Mouse (Mus musculus) lung, adult 2 months (tissue): Measurements from ENCODE around the gene Doc2g. TPM values are rescaled to one million over a fixed set of nuclear protein-coding genes. Genes with fewer than 3 reads are reported as not detected.
A peak's percentile ranks its signal among the peaks of the same experiment; 100 is the strongest.
"Not testable (repeated sequence)": the region's sequence is repeated elsewhere in the genome, so short reads cannot be mapped to it uniquely, and the experiment has no call there.

Experiments used
- DNase-seq: peaks from one replicate; pipeline ENCODE4 v3.0.0; 2022
- H3K4me1 ChIP-seq: fragments of 200-500 bp; 2 replicates; pipeline ENCODE4 v1.6.1; 2011; ENCODE audit warnings: low read length; ENCODE audit not compliant: control insufficient read depth, insufficient read depth
- H3K4me3 ChIP-seq: fragments of 200-500 bp; replicated peaks from 2 replicates; pipeline ENCODE3; 2011; ENCODE audit warnings: low read depth, mild to moderate bottlenecking, control low read depth, low read length; ENCODE audit errors: extremely low read depth
- CTCF ChIP-seq: fragments of 200-500 bp; IDR thresholded peaks from 2 replicates; pipeline ENCODE4 v1.5.1; 2011; ENCODE audit warnings: mild to moderate bottlenecking, low read length, control low read depth; ENCODE audit not compliant: insufficient read depth
- POLR2A ChIP-seq: fragments of 200-500 bp; IDR thresholded peaks from 2 replicates; pipeline ENCODE4 v1.6.1; 2011; ENCODE audit warnings: low read depth, mild to moderate bottlenecking, control low read depth, low read length, borderline replicate concordance; ENCODE audit errors: extremely low read depth
- WGBS: fragments of 180-500 bp; shearing (Covaris S2); methylation state at CpG from one replicate; pipeline ENCODE4 v1.1.7; 2018; 5-methylcytosine and 5-hydroxymethylcytosine counted together
- polyA plus RNA-seq: library from polyadenylated mRNA; depleted of rRNA; stranded (reverse); fragments of >200 nt; gene quantifications from 2 replicates; pipeline ENCODE4 v1.2.3, GENCODE M21; 2012

Gene Doc2g
- polyA plus RNA-seq, 1 experiment: 12.6 TPM

GRCm38 (mm10) chr19:4027576-4027975 lies 24.5 kb downstream of the Doc2g start:
- TF ChIP-seq POLR2A: no peak
- no peak for TF ChIP-seq CTCF
- DNase-seq: no peak
- Histone ChIP-seq H3K4me1 (no peaks in the 10 kb centered on the region), H3K4me3 (no peak overlapping the region)

GRCm38 (mm10) chr19:4032668-4033067 lies 29.6 kb downstream of the Doc2g start:
- 60% methylated on average over 7 of the region's 7 CpGs for WGBS
- no peak for DNase-seq
- Histone ChIP-seq H3K4me3 (no peak overlapping the region), H3K4me1 (peaks cover 6% of the 10 kb centered on the region; the same call in 1 of the 2 replicates)
- TF ChIP-seq POLR2A (no peak), CTCF (no peak)

GRCm38 (mm10) chr19:4033298-4033697 lies 30.2 kb downstream of the Doc2g start:
- H3K4me3 ChIP-seq: no peak overlapping the region
- no peak for DNase-seq
- H3K4me1 ChIP-seq: peaks cover 8% of the 10 kb centered on the region; the same call in 1 of the 2 replicates
- no peak for TF ChIP-seq CTCF
- TF ChIP-seq POLR2A: no peak
- 51% methylated on average over 3 of the region's 3 CpGs for WGBS

- no peak overlapping the region for H3K4me3 ChIP-seq
- peaks cover 9% of the 10 kb centered on the region; the same call in 1 of the 2 replicates for H3K4me1 ChIP-seq
- DNase-seq: no peak
- 41% methylated on average over 5 of the region's 5 CpGs for WGBS
- TF ChIP-seq POLR2A (no peak), CTCF (no peak)
These were observed 30.6 kb downstream of the Doc2g start for GRCm38 (mm10) chr19:4033742-4034141.

GRCm38 (mm10) chr19:4036327-4037045 lies 33.4 kb downstream of the Doc2g start:
- H3K4me1 ChIP-seq: peaks cover 9% of the 10 kb centered on the region; the same call in 1 of the 2 replicates
- no peak for TF ChIP-seq CTCF
- TF ChIP-seq POLR2A: no peak
- no peak overlapping the region for H3K4me3 ChIP-seq
- WGBS: 60% methylated on average over 12 of the region's 12 CpGs
- no peak for DNase-seq

DNA sequence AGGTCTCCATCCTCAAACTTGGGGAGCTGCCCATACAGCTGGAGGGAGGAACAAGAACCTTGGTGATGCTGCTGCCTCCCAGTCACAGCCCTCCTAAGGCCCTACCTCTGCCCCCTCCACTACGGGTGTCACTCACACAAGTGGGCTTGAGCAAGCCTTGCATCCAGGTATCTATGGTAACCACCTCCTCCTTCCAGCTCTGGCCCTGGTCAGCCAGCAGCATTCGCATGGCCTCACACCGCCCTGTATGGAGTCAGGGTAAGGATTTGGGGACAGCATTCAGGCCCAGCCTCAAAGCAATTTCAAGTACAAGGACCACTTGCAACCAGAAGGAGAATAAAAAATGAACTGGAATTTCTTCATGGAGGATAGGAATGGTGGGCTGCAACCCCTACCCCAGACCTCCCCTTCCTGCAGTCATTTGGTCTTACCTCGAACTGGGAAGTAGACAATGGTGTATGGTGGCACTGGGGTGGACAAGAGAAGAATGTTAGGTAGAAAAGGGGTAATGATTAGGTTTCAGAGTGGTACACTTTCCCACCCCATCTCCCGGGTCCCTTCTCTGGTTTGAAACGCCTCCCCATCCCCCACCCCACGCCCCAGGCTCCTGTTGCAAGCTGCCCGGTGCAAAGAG lies 34.2 kb downstream of the Doc2g start:
- DNase-seq, H3K4me1 ChIP-seq: not testable (repeated sequence)
- H3K4me3 ChIP-seq: peak overlapping the region; percentile 99
- 28% methylated on average over 8 of the region's 8 CpGs for WGBS

- WGBS: 1% methylated on average over 26 of the region's 26 CpGs
These were observed 34.7 kb downstream of the Doc2g start, which contains the start of gene Gstp1 for GRCm38 (mm10) chr19:4037788-4038232. Gene Gstp1, minus strand, starts transcription at chr19:4037985.

DNA sequence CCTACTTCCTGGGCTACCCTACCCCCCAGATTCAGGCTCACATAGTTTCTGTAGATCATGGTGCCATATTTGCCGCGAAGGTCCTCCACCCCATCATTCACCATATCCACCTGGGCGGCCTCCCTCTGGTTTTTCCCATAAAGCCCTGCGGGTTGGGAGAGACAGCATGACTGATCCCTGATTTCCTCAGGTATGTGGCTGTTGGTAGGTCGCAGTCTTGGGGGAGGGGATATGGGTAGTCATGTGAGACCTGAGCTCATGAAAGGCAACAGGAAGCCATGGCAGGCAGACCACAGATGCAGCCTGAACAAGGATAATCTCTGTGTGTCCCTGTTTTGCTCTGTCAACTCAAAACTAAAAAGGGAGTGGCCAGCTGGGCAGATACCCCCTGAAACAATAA lies 37.8 kb downstream of the Doc2g start:
- WGBS: 85% methylated on average over 5 of the region's 5 CpGs
- peaks cover 14% of the 10 kb centered on the region for H3K4me1 ChIP-seq
- not testable (repeated sequence) for H3K4me3 ChIP-seq, DNase-seq

More at GRCm38 (mm10) chr19:4037788-4038232, 34.7 kb downstream of the Doc2g start, which contains the start of gene Gstp1:
- TF ChIP-seq POLR2A (peak; percentile 98), CTCF (peak; percentile 18; the same call in 1 of the 2 replicates)
- DNase-seq: peak; percentile 87
- H3K4me1 ChIP-seq: peaks cover 9% of the 10 kb centered on the region; the same call in 1 of the 2 replicates
- peak within 1 kb of the TSS; percentile 99 for H3K4me3 ChIP-seq

GRCm38 (mm10) chr19:4041500-4041899 lies 38.4 kb downstream of the Doc2g start:
- WGBS: 92% methylated on average over 4 of the region's 4 CpGs
- H3K4me1 ChIP-seq: peaks cover 16% of the 10 kb centered on the region
- not testable (repeated sequence) for H3K4me3 ChIP-seq, DNase-seq

DNA sequence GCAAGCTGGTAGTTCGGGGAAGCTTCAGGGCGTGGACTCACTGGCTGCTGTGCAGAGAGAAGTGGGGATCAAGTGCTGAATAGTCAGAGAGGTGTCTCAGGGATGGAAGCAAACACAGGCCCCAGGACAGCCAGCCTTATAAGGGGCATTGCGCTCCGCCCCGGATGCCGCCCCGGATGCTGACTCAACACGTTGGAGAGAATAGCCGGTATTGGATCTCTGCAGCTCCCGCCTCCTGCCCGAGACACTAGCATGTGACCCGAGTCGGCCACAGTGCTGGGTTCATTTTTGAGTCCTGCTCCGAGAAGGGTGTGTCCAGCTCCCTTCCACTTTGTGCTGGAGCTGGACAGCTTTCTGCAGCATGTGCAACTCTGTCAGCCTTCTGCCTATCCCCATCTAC lies 39.0 kb downstream of the Doc2g start:
- Histone ChIP-seq H3K4me3 (no peak overlapping the region), H3K4me1 (peaks cover 14% of the 10 kb centered on the region)
- peak; percentile 30 for DNase-seq
- WGBS: 50% methylated on average over 14 of the region's 14 CpGs
- TF ChIP-seq POLR2A (no peak), CTCF (no peak)

DNA sequence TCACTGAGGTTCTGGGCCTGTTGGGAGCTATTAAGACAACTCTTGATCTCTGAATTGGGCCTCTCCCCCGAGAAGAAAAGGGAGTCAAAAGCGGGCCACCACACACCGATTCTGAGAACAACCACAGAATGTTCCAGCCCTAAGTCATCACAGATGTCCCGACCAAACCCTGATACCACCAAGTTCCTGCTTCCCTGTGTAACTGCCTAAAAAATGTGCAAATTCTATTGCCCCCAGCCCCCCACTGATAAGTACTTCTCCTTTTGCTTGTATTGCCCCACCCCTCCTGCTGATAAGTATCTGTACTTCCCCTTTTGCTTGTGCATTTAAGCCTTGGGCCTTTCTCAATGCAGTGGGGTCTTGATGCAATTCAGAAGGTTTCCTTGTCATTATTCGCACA lies 41.0 kb downstream of the Doc2g start:
- H3K4me1 ChIP-seq, DNase-seq, H3K4me3 ChIP-seq: not testable (repeated sequence)
- 80% methylated on average over 5 of the region's 5 CpGs for WGBS
